Comparison of ENCODE assay signal across 8 mouse cellular contexts in genomic region chr5:24329965-24330298, GRCm38 (mm10). TPM values are rescaled to one million over a fixed set of nuclear protein-coding genes. Genes with fewer than 3 reads are reported as not detected.
DNase-seq lines count a peak whose midpoint lies in the region; ATAC-seq and TF ChIP-seq lines count a peak whose summit lies in the region.

No protein-coding gene starts in this region.

- no peak overlapping the region; the same call in 1 of the 2 replicates for H3K27ac ChIP-seq in lung, embryonic 14.5 days (ENCODE audit: low read depth)
- H3K27ac ChIP-seq in intestine, embryonic 15.5 days = peak overlapping the region; percentile 60
- peak overlapping the region; percentile 89 for H3K27ac ChIP-seq in neural tube, embryonic 13.5 days (replicated peaks)

- H3K4me3 ChIP-seq in lung, embryonic 14.5 days (ENCODE audit: low read depth, low read length) = no peak overlapping the region
- no peak overlapping the region for H3K4me3 ChIP-seq in intestine, embryonic 15.5 days (replicated peaks)
- H3K4me3 ChIP-seq in neural tube, embryonic 13.5 days = peak overlapping the region; percentile 25; the same call in 1 of the 2 replicates

- ATAC-seq in cerebellum, adult (ENCODE audit: insufficient number of reproducible peaks, low FRiP score, low TSS enrichment) = peak; percentile 13; the same call in 1 of the 2 replicates
- ATAC-seq in lung, embryonic 14.5 days (ENCODE audit: insufficient read depth) = 0 out of 2 replicates have a peak, but pooled peaks have one; percentile 8
- ATAC-seq in intestine, embryonic 15.5 days = peak; percentile 9; the same call in 1 of the 2 replicates
- peak; percentile 34; the same call in 1 of the 2 replicates for ATAC-seq in neural tube, embryonic 13.5 days (ENCODE audit: low read depth)

- peaks cover 16% of the 10 kb centered on the region; the same call in 1 of the 2 replicates for H3K36me3 ChIP-seq in lung, embryonic 14.5 days (ENCODE audit: insufficient read depth)
- H3K36me3 ChIP-seq in intestine, embryonic 15.5 days = no peaks in the 10 kb centered on the region
- peaks cover 43% of the 10 kb centered on the region for H3K36me3 ChIP-seq in neural tube, embryonic 13.5 days

- H3K9ac ChIP-seq in lung, embryonic 14.5 days = no peak overlapping the region
- H3K9ac ChIP-seq in intestine, embryonic 15.5 days = no peak overlapping the region
- peak overlapping the region; percentile 70 for H3K9ac ChIP-seq in neural tube, embryonic 13.5 days

- peaks cover 15% of the 10 kb centered on the region for H3K4me1 ChIP-seq in lung, embryonic 14.5 days (ENCODE audit: insufficient read depth)
- peaks cover 25% of the 10 kb centered on the region for H3K4me1 ChIP-seq in intestine, embryonic 15.5 days (replicated peaks)
- H3K4me1 ChIP-seq in neural tube, embryonic 13.5 days (replicated peaks) = peaks cover 37% of the 10 kb centered on the region

- no peak for TF ChIP-seq CTCF in lung, embryonic 14.5 days (IDR thresholded peaks at IDR 0.05; ENCODE audit: low read depth)

- H3K9me3 ChIP-seq in lung, embryonic 14.5 days (ENCODE audit: low read depth, low read length) = no peaks in the 10 kb centered on the region
- no peaks in the 10 kb centered on the region for H3K9me3 ChIP-seq in intestine, embryonic 15.5 days
- no peaks in the 10 kb centered on the region for H3K9me3 ChIP-seq in neural tube, embryonic 13.5 days

- no peaks in the 10 kb centered on the region for H3K27me3 ChIP-seq in lung, embryonic 14.5 days (ENCODE audit: insufficient read depth, low read length)
- H3K27me3 ChIP-seq in intestine, embryonic 15.5 days (replicated peaks) = 0 out of 2 replicates have a peak, but pooled peaks cover 2% of the 10 kb centered on the region
- H3K27me3 ChIP-seq in neural tube, embryonic 13.5 days = no peaks in the 10 kb centered on the region

- H3K4me2 ChIP-seq in lung, embryonic 14.5 days = peak overlapping the region; percentile 64
- peak overlapping the region; percentile 72 for H3K4me2 ChIP-seq in intestine, embryonic 15.5 days (replicated peaks)
- peak overlapping the region; percentile 58 for H3K4me2 ChIP-seq in neural tube, embryonic 13.5 days

- WGBS in lung, embryonic 14.5 days = 26% methylated on average over 5 of the region's 5 CpGs
- 36% methylated on average over 5 of the region's 5 CpGs for WGBS in intestine, embryonic 15.5 days
- 26% methylated on average over 5 of the region's 5 CpGs for WGBS in neural tube, embryonic 13.5 days

- DNase-seq in cerebellum, postnatal 10 days = no peak
- DNase-seq in lung, embryonic 14.5 days = no peak
- DNase-seq in lung, postnatal 25 days (ENCODE audit: low spot score) = no peak
- no peak for DNase-seq in spleen, adult 12 weeks (ENCODE audit: low spot score)
- DNase-seq in cerebellum, postnatal 14 days = no peak

RNA-seq across cellular contexts. Expression of gene Kcnh2, which starts 21.5 kb away (rescaled TPM):
- 3.9 and 5.5 TPM in 2 replicates for polyA plus RNA-seq in lung, embryonic 14.5 days (2014; fragmentation: Nextera tagmentation; extraction: Ambion mirVana)
- polyA plus RNA-seq in intestine, embryonic 15.5 days (2015; fragmentation: Nextera tagmentation; extraction: Ambion mirVana) = 6.7 and 7.6 TPM in 2 replicates
- 13.5 and 15.5 TPM in 2 replicates for polyA plus RNA-seq in neural tube, embryonic 13.5 days (2015; fragmentation: Nextera tagmentation; extraction: Ambion mirVana)

RNA-seq across cellular contexts. Expression of gene Nos3, which starts 34.7 kb away (rescaled TPM):
- polyA plus RNA-seq in lung, embryonic 14.5 days (2014; fragmentation: Nextera tagmentation; extraction: Ambion mirVana) = 13.8 and 15.7 TPM in 2 replicates
- polyA plus RNA-seq in intestine, embryonic 15.5 days (2015; fragmentation: Nextera tagmentation; extraction: Ambion mirVana) = 7.4 and 7.9 TPM in 2 replicates
- 9.3 and 9.6 TPM in 2 replicates for polyA plus RNA-seq in neural tube, embryonic 13.5 days (2015; fragmentation: Nextera tagmentation; extraction: Ambion mirVana)
